Mouse (Mus musculus) erythroblast, embryonic 14.5 days (primary cell): Measurements from ENCODE around the gene H2afy2. TPM values are rescaled to one million over a fixed set of nuclear protein-coding genes. Genes with fewer than 3 reads are reported as not detected.
A peak's percentile ranks its signal among the peaks of the same experiment; 100 is the strongest.

Experiments used
- H3K27me3 ChIP-seq: 2 replicates; pipeline ENCODE4 v1.6.1; 2012; ENCODE audit warnings: inconsistent platforms; ENCODE audit not compliant: control insufficient read depth
- H3K36me3 ChIP-seq: 2 replicates; pipeline ENCODE4 v1.6.1; 2012; ENCODE audit warnings: mild to moderate bottlenecking, inconsistent platforms; ENCODE audit not compliant: control insufficient read depth
- H3K4me1 ChIP-seq: 2 replicates; pipeline ENCODE4 v1.6.1; 2012; ENCODE audit warnings: inconsistent platforms; ENCODE audit not compliant: control insufficient read depth
- H3K4me3 ChIP-seq: replicated peaks from 2 replicates; pipeline ENCODE3; 2012; ENCODE audit warnings: moderate library complexity, mild to moderate bottlenecking, inconsistent platforms
- H3K9me3 ChIP-seq: 2 replicates; pipeline ENCODE4 v1.6.1; 2012; ENCODE audit warnings: low read length, inconsistent platforms, mixed read lengths; ENCODE audit not compliant: control insufficient read depth
- GATA1 ChIP-seq: IDR thresholded peaks from 2 replicates; pipeline ENCODE4 v1.6.1; 2012; ENCODE audit warnings: low read length, inconsistent platforms, mixed read lengths
- TAL1 ChIP-seq: IDR thresholded peaks from 3 replicates; pipeline ENCODE4 v1.6.1; 2012; ENCODE audit warnings: low read length, inconsistent platforms, mixed read lengths
- polyA plus RNA-seq: library from polyadenylated mRNA; stranded (reverse); fragments of >175 nt; gene quantifications from 2 replicates; pipeline ENCODE4 v1.2.3, GENCODE M21; 2012

Gene H2afy2
- polyA plus RNA-seq, 1 experiment: not detected

- Histone ChIP-seq H3K27me3 (no peaks in the 10 kb centered on the region), H3K4me1 (peaks cover 21% of the 10 kb centered on the region), H3K9me3 (no peaks in the 10 kb centered on the region), H3K36me3 (no peaks in the 10 kb centered on the region), H3K4me3 (no peak overlapping the region)
- no peak for TF ChIP-seq TAL1
- no peak for TF ChIP-seq GATA1
Observed at GRCm38 (mm10) chr10:61717406-61718296, 66.3 kb downstream of the H2afy2 start.

GRCm38 (mm10) chr10:61715996-61716864, 67.7 kb downstream of the H2afy2 start:
- Histone ChIP-seq H3K36me3 (no peaks in the 10 kb centered on the region), H3K4me3 (no peak overlapping the region), H3K4me1 (peaks cover 21% of the 10 kb centered on the region), H3K9me3 (no peaks in the 10 kb centered on the region), H3K27me3 (no peaks in the 10 kb centered on the region)
- TF ChIP-seq GATA1 (no peak), TAL1 (no peak)

DNA sequence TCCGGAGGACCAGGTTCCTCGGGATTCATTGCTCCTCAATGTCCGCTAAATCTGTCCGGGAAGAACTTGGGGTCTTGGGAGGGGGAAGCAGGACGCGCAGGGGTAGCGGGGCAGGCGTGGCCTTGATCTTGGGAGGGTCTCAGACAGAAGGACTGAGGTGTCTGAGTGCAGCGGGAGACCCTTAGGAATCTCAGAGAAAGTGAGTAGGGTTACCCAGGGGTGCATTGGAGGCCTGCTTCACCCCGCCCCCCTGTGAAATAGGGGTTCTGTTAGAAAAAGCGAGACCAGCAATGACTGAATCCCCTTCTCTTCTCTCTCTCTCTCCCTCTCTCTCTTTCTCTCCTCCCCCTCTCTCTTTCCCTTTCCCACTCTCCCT, 68.5 kb downstream of the H2afy2 start:
- no peak for TF ChIP-seq TAL1
- no peak for TF ChIP-seq GATA1
- no peaks in the 10 kb centered on the region; the same call in 1 of the 2 replicates for H3K27me3 ChIP-seq
- H3K36me3 ChIP-seq: no peaks in the 10 kb centered on the region
- peak overlapping the region; percentile 64 for H3K4me3 ChIP-seq
- no peaks in the 10 kb centered on the region for H3K9me3 ChIP-seq
- peaks cover 21% of the 10 kb centered on the region for H3K4me1 ChIP-seq

GRCm38 (mm10) chr10:61714771-61715461, 69.0 kb downstream of the H2afy2 start, which contains the start of gene Aifm2:
Gene Aifm2, plus strand, starts transcription at chr10:61715263.
- no peaks in the 10 kb centered on the region; the same call in 1 of the 2 replicates for H3K27me3 ChIP-seq
- TF ChIP-seq GATA1 (no peak), TAL1 (no peak)
- H3K4me3 ChIP-seq: peak within 1 kb of the TSS; percentile 64
- H3K9me3 ChIP-seq: no peaks in the 10 kb centered on the region
- peaks cover 21% of the 10 kb centered on the region for H3K4me1 ChIP-seq
- no peaks in the 10 kb centered on the region for H3K36me3 ChIP-seq

- H3K36me3 ChIP-seq: no peaks in the 10 kb centered on the region
- no peak overlapping the region for H3K4me3 ChIP-seq
- H3K4me1 ChIP-seq: peaks cover 21% of the 10 kb centered on the region
- H3K27me3 ChIP-seq: no peaks in the 10 kb centered on the region; the same call in 1 of the 2 replicates
- H3K9me3 ChIP-seq: no peaks in the 10 kb centered on the region
- no peak for TF ChIP-seq GATA1
- no peak for TF ChIP-seq TAL1
Observed at GRCm38 (mm10) chr10:61714146-61714545, 69.8 kb downstream of the H2afy2 start.

GRCm38 (mm10) chr10:61713601-61714000, 70.3 kb downstream of the H2afy2 start:
- Histone ChIP-seq H3K4me1 (peaks cover 21% of the 10 kb centered on the region), H3K9me3 (no peaks in the 10 kb centered on the region), H3K4me3 (no peak overlapping the region), H3K36me3 (no peaks in the 10 kb centered on the region), H3K27me3 (no peaks in the 10 kb centered on the region; the same call in 1 of the 2 replicates)
- no peak for TF ChIP-seq GATA1
- no peak for TF ChIP-seq TAL1

GRCm38 (mm10) chr10:61706412-61707375, 77.3 kb downstream of the H2afy2 start:
- Histone ChIP-seq H3K27me3 (no peaks in the 10 kb centered on the region; the same call in 1 of the 2 replicates), H3K4me1 (peaks cover 3% of the 10 kb centered on the region; the same call in 1 of the 2 replicates), H3K9me3 (no peaks in the 10 kb centered on the region), H3K4me3 (no peak overlapping the region), H3K36me3 (peaks cover 18% of the 10 kb centered on the region)
- no peak for TF ChIP-seq GATA1
- no peak for TF ChIP-seq TAL1
